Mouse (Mus musculus): ENCODE data around the gene Mlph. TPM values are rescaled to one million over a fixed set of nuclear protein-coding genes. Genes with fewer than 3 reads are reported as not detected.

Mlph gene
- total and polyA plus RNA-seq, 2 experiments from 2014 or later: 0.27 to 0.35 TPM

DNA sequence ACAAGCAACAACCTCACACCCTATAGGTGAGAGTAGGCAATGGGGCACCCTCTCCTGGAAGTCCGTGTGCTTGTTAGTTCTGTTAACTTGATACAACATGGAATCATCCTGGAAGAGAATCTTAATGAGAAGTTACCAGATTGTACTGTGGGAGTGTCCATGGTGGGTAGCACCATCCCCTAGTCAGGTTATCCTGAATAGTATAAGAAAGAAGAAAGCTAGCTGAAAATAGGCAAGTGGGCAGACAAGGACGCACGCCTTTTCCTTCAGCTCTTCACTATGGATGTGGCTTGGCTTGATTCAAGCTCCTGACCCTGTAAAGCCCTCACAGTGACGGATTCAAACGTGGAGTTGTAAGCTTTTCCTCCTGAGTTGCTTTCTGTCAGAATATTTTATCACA, 15.1 kb upstream of the Mlph start:
- no peak for TF ChIP-seq CTCF (IDR thresholded peaks at IDR 0.05)
- Histone ChIP-seq H3K9me3 (ENCODE audit: low read length) (no peaks in the 10 kb centered on the region), H3K27ac (ENCODE audit: low read depth, low read length) (no peak overlapping the region), H3K9ac (replicated peaks; ENCODE audit: low read length, poor library complexity, severe bottlenecking) (no peak overlapping the region), H3K4me1 (ENCODE audit: insufficient read depth, low read length) (no peaks in the 10 kb centered on the region), H3K4me3 (ENCODE audit: low read depth, low read length) (no peak overlapping the region), H3K27me3 (ENCODE audit: insufficient read depth, low read length) (no peaks in the 10 kb centered on the region), H3K4me2 (ENCODE audit: low read depth, low read length, poor library complexity, severe bottlenecking) (no peak overlapping the region), H3K36me3 (ENCODE audit: insufficient read depth, low read length) (no peaks in the 10 kb centered on the region)
- DNase-seq (ENCODE audit: low spot score): no peak
- no peak for ATAC-seq (ENCODE audit: low FRiP score)
- 88% methylated on average over 5 of the region's 5 CpGs for WGBS

DNA sequence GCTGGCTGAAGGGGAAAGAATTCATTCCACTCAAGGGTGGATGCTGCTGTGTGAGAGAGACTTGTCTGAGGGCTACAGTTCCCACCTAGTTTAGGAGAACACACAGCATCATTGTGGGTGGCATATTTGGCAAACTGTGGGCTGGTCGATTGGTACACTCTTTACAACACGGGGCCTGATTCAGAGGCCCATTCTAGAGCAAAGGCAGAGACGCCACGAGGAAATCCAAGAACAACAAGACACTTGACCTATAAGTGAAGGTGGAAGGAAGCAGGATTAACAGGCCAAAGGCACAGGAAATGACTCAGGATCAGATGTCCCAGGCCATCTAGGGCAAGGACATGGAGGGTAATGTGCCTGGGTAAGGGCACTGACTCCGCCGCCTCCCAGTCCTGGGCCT, 14.5 kb upstream of the Mlph start:
- no peaks in the 10 kb centered on the region for H3K27me3 ChIP-seq (ENCODE audit: insufficient read depth, low read length)
- H3K4me3 ChIP-seq (ENCODE audit: low read depth, low read length): no peak overlapping the region
- no peak overlapping the region for H3K9ac ChIP-seq (replicated peaks; ENCODE audit: low read length, poor library complexity, severe bottlenecking)
- WGBS: 94% methylated on average over 6 of the region's 6 CpGs
- no peak overlapping the region for H3K27ac ChIP-seq (ENCODE audit: low read depth, low read length)
- H3K4me1 ChIP-seq (ENCODE audit: insufficient read depth, low read length): no peaks in the 10 kb centered on the region
- H3K36me3 ChIP-seq (ENCODE audit: insufficient read depth, low read length): no peaks in the 10 kb centered on the region
- H3K9me3 ChIP-seq (ENCODE audit: low read length): no peaks in the 10 kb centered on the region
- DNase-seq (ENCODE audit: low spot score): no peak
- H3K4me2 ChIP-seq (ENCODE audit: low read depth, low read length, poor library complexity, severe bottlenecking): no peak overlapping the region
- no peak for ATAC-seq (ENCODE audit: low FRiP score)
- no peak for TF ChIP-seq CTCF (IDR thresholded peaks at IDR 0.05)

DNA sequence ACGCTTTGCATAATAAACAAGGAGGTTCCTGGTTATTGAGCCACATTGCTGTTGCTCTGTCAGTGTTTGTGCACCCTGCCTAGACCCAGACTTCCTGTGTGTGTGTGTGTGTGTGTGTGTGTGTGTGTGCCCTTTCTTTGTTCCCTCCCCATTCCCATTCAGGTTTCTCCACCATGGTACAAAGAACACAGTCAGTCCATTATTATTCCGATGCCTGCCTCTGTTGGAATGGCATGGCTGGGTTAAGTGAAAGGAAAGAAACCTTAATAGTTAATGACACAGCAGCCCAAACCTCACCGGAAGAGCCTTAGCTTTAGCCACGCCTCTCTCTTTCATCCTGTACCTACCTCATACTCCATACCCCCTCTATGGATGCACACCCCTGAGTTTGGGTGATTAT, 13.6 kb upstream of the Mlph start:
- DNase-seq (ENCODE audit: low spot score): no peak
- no peaks in the 10 kb centered on the region for H3K4me1 ChIP-seq (ENCODE audit: insufficient read depth, low read length)
- H3K9me3 ChIP-seq (ENCODE audit: low read length): no peaks in the 10 kb centered on the region
- WGBS: 61% methylated on average over 4 of the region's 4 CpGs
- no peak overlapping the region for H3K4me2 ChIP-seq (ENCODE audit: low read depth, low read length, poor library complexity, severe bottlenecking)
- no peaks in the 10 kb centered on the region for H3K27me3 ChIP-seq (ENCODE audit: insufficient read depth, low read length)
- H3K9ac ChIP-seq (replicated peaks; ENCODE audit: low read length, poor library complexity, severe bottlenecking): no peak overlapping the region
- ATAC-seq (ENCODE audit: low FRiP score): no peak
- H3K27ac ChIP-seq (ENCODE audit: low read depth, low read length): no peak overlapping the region
- TF ChIP-seq CTCF (IDR thresholded peaks at IDR 0.05): no peak
- no peak overlapping the region for H3K4me3 ChIP-seq (ENCODE audit: low read depth, low read length)
- H3K36me3 ChIP-seq (ENCODE audit: insufficient read depth, low read length): no peaks in the 10 kb centered on the region

DNA sequence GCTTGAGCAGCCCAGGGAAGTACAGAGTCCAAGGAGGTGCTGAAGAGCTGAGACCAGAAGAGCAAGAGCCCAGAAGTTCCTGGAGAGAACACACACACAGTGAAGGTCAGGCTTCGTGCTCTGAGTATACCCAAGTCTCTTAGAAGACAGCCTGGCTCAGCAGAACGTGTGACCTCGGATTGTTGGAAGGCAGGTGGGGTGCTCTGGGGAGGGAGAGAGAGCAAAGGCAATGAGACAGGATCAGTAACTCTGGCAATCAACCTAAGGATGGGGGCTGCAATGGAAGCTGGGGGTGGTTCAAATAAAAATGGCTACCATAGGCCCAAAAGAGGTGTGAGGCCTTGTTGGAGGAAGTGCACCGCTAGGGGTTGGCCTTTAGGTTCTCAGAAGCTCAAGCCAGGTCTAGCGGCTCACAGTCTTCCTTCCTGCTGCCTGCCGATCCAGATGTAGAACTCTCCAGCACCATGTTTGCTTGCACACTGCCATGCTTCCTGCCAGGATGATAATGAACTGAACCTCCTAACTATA, 13.1 kb upstream of the Mlph start:
- Histone ChIP-seq H3K4me1 (ENCODE audit: insufficient read depth, low read length) (no peaks in the 10 kb centered on the region), H3K4me3 (ENCODE audit: low read depth, low read length) (no peak overlapping the region), H3K27ac (ENCODE audit: low read depth, low read length) (no peak overlapping the region), H3K9me3 (ENCODE audit: low read length) (no peaks in the 10 kb centered on the region), H3K36me3 (ENCODE audit: insufficient read depth, low read length) (no peaks in the 10 kb centered on the region), H3K4me2 (ENCODE audit: low read depth, low read length, poor library complexity, severe bottlenecking) (no peak overlapping the region), H3K9ac (replicated peaks; ENCODE audit: low read length, poor library complexity, severe bottlenecking) (no peak overlapping the region), H3K27me3 (ENCODE audit: insufficient read depth, low read length) (no peaks in the 10 kb centered on the region)
- ATAC-seq (ENCODE audit: low FRiP score): no peak
- 85% methylated on average over 6 of the region's 6 CpGs for WGBS
- DNase-seq (ENCODE audit: low spot score): no peak
- TF ChIP-seq CTCF (IDR thresholded peaks at IDR 0.05): no peak

DNA sequence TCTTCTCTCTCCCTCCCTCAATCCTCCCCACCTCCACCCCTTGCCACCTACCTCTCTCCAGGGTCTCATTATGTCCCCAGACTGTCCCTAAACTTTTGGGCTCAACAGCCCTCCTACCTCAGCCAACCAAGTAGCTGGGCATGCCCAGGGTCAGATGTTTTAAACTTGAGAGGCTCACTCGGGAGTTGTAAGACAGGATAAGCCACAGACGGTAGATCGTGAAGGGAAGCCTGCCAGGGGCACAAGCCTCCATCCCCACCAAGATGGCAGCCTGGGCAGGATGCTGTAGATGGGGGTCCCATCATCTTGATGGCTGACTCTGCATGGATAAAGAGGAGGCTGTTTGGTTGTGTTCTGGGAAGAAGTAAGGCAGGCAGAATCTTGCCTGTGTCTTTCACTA, 12.1 kb upstream of the Mlph start:
- WGBS: 77% methylated on average over 3 of the region's 3 CpGs
- DNase-seq (ENCODE audit: low spot score) (no peak), ATAC-seq (ENCODE audit: low FRiP score) (no peak)
- H3K27ac ChIP-seq (ENCODE audit: low read depth, low read length): no peak overlapping the region
- H3K4me1 ChIP-seq (ENCODE audit: insufficient read depth, low read length): no peaks in the 10 kb centered on the region
- no peak overlapping the region for H3K9ac ChIP-seq (replicated peaks; ENCODE audit: low read length, poor library complexity, severe bottlenecking)
- H3K4me2 ChIP-seq (ENCODE audit: low read depth, low read length, poor library complexity, severe bottlenecking): no peak overlapping the region
- TF ChIP-seq CTCF (IDR thresholded peaks at IDR 0.05): no peak
- H3K36me3 ChIP-seq (ENCODE audit: insufficient read depth, low read length): no peaks in the 10 kb centered on the region
- no peaks in the 10 kb centered on the region for H3K27me3 ChIP-seq (ENCODE audit: insufficient read depth, low read length)
- H3K4me3 ChIP-seq (ENCODE audit: low read depth, low read length): no peak overlapping the region
- no peaks in the 10 kb centered on the region for H3K9me3 ChIP-seq (ENCODE audit: low read length)

DNA sequence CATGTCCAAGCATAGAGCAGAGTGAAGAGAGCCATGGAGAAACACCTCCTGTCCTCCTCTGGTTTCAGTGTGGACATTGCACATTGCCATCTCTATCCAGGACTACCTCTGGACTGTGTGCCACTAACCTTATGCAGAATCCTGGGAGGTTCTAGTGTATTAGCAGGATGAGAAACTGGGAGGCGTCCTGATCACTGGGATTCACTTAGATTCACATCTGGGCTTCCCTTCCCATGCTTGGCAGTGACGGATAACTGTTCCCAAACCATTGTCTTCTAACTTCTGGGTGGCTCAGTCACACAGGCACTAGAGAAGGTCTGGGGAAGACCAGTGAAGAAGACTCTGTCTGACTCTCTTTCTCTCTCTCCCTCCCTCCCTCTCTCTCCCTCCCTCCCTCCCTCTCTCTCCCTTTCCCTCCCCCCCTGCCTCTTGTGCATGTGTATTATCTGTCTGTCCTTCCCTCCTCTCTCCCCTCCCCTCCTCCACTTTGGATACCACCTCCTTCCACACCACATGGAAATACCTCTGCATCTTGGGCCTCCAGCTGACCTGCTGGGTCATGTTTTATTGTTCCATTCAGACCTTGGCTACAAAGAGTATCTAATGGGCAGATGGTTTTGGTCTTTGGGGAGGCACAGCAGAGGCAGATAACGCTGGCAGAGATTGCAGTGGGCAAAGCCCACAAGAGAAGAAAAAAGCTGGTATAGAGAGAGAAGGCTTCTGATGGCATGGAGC, 11.5 kb upstream of the Mlph start:
- ATAC-seq (ENCODE audit: low FRiP score): no peak
- Histone ChIP-seq H3K9me3 (ENCODE audit: low read length) (no peaks in the 10 kb centered on the region), H3K4me1 (ENCODE audit: insufficient read depth, low read length) (no peaks in the 10 kb centered on the region), H3K27ac (ENCODE audit: low read depth, low read length) (no peak overlapping the region), H3K4me3 (ENCODE audit: low read depth, low read length) (no peak overlapping the region), H3K36me3 (ENCODE audit: insufficient read depth, low read length) (no peaks in the 10 kb centered on the region), H3K4me2 (ENCODE audit: low read depth, low read length, poor library complexity, severe bottlenecking) (no peak overlapping the region), H3K9ac (replicated peaks; ENCODE audit: low read length, poor library complexity, severe bottlenecking) (no peak overlapping the region), H3K27me3 (ENCODE audit: insufficient read depth, low read length) (no peaks in the 10 kb centered on the region)
- 55% methylated on average over 3 of the region's 3 CpGs for WGBS
- no peak for DNase-seq (ENCODE audit: low spot score)
- TF ChIP-seq CTCF (IDR thresholded peaks at IDR 0.05): no peak

All from midbrain, postnatal 0 days (tissue).